20 mouse cellular contexts compared by ENCODE assay signal in genomic region chr17:86414608-86415007, GRCm38 (mm10).
DNase-seq lines count a peak whose midpoint lies in the region; ATAC-seq and TF ChIP-seq lines count a peak whose summit lies in the region.
"Had no signal": no experiment of that assay in that cellular context is flagged by ENCODE, and none has a peak within 500 bp of the region (broad histone marks: within the 10 kb centered on the region; RNA-seq: fewer than 3 reads in every experiment).

No protein-coding gene starts in this region.

- intact Hi-C loops in left cerebral cortex, adult 2 months (cut with DNase I): no loop called here

- peak; percentile 70 for DNase-seq in embryo, embryonic 10 days (ENCODE audit: low spot score)
- no peak for DNase-seq in embryo, embryonic 9.5 days (ENCODE audit: extremely low spot score)
- DNase-seq in left cerebral cortex, adult 2 months (ENCODE audit: extremely low spot score in 1 of 2, low spot score in 2 of 2): no peak
- DNase-seq in left cerebral cortex, adult 11 months (ENCODE audit: low spot score): no peak
- DNase-seq: adrenal gland, adult 8-10 months; cerebellum, adult 18-20 months; heart, postnatal 4 days; kidney, adult 11 months; kidney, postnatal 14 days; layer of hippocampus, adult 9-11 months; lung, embryonic 14.5 days had no signal

- ATAC-seq in hindbrain, embryonic 12.5 days (ENCODE audit: low FRiP score): peak; percentile 57; the same call in 1 of the 2 replicates
- 0 out of 2 replicates have a peak, but pooled peaks have one; percentile 19 for ATAC-seq in midbrain, embryonic 15.5 days (replicated peaks)
- ATAC-seq in megakaryocyte progenitor cell, adult 5-6 weeks (replicated peaks; ENCODE audit: poor library complexity): no peak
- ATAC-seq in frontal cortex, adult (ENCODE audit: low TSS enrichment): no peak
- ATAC-seq: forebrain, embryonic 14.5 days had no signal

- H3K9ac ChIP-seq in hindbrain, embryonic 12.5 days: no peak overlapping the region
- no peak overlapping the region for H3K9ac ChIP-seq in midbrain, embryonic 15.5 days
- H3K9ac ChIP-seq: limb, embryonic 15.5 days; lung, embryonic 14.5 days had no signal

- 50% methylated on average over 8 of the region's 8 CpGs for WGBS in hindbrain, embryonic 12.5 days
- WGBS in midbrain, embryonic 15.5 days: 42% methylated on average over 8 of the region's 8 CpGs

- no peak overlapping the region for H3K4me2 ChIP-seq in hindbrain, embryonic 12.5 days (replicated peaks)
- H3K4me2 ChIP-seq in midbrain, embryonic 15.5 days: no peak overlapping the region
- H3K4me2 ChIP-seq: limb, embryonic 15.5 days; lung, embryonic 14.5 days had no signal

- no peaks in the 10 kb centered on the region for H3K36me3 ChIP-seq in hindbrain, embryonic 12.5 days
- H3K36me3 ChIP-seq in midbrain, embryonic 15.5 days (replicated peaks): no peaks in the 10 kb centered on the region
- H3K36me3 ChIP-seq: limb, embryonic 15.5 days had no signal

- H3K27me3 ChIP-seq in hindbrain, embryonic 12.5 days: no peaks in the 10 kb centered on the region
- H3K27me3 ChIP-seq in midbrain, embryonic 15.5 days (replicated peaks): no peaks in the 10 kb centered on the region
- H3K27me3 ChIP-seq: CH12.LX; limb, embryonic 15.5 days had no signal

- H3K27ac ChIP-seq in left cerebral cortex, adult 2 months: peak overlapping the region; percentile 59
- H3K27ac ChIP-seq in hindbrain, embryonic 12.5 days: 0 out of 2 replicates have a peak overlapping the region, but pooled peaks have one; percentile 23
- H3K27ac ChIP-seq in midbrain, embryonic 15.5 days: no peak overlapping the region
- H3K27ac ChIP-seq: limb, embryonic 15.5 days; macrophage had no signal

- H3K9me3 ChIP-seq in hindbrain, embryonic 12.5 days (replicated peaks): no peaks in the 10 kb centered on the region
- H3K9me3 ChIP-seq in midbrain, embryonic 15.5 days: no peaks in the 10 kb centered on the region
- H3K9me3 ChIP-seq: limb, embryonic 15.5 days had no signal

- H3K4me3 ChIP-seq in left cerebral cortex, adult 2 months: no peak overlapping the region
- H3K4me3 ChIP-seq in hindbrain, embryonic 12.5 days: no peak overlapping the region
- no peak overlapping the region for H3K4me3 ChIP-seq in midbrain, embryonic 15.5 days
- H3K4me3 ChIP-seq: limb, embryonic 15.5 days; myocyte had no signal

- H3K4me1 ChIP-seq in hindbrain, embryonic 12.5 days: peaks cover 40% of the 10 kb centered on the region
- peaks cover 44% of the 10 kb centered on the region for H3K4me1 ChIP-seq in midbrain, embryonic 15.5 days

- TF ChIP-seq CTCF in left cerebral cortex, adult 2 months (IDR thresholded peaks at IDR 0.05): no peak

Comparison
In these comparisons a context has a peak if more than half of its experiments do, and no peak if none do; other contexts are left out.
1. ATAC-seq: peak in hindbrain, embryonic 12.5 days (single experiment) and midbrain, embryonic 15.5 days (single experiment); none in megakaryocyte progenitor cell, adult 5-6 weeks (single experiment) and frontal cortex, adult (single experiment).